Mouse (Mus musculus): Measurements from ENCODE around the gene Olfm2. TPM values are rescaled to one million over a fixed set of nuclear protein-coding genes. Genes with fewer than 3 reads are reported as not detected.

Gene Olfm2
- total and polyA plus RNA-seq, 2 experiments from 2014 or later: 0.20 to 3.1 TPM

DNA sequence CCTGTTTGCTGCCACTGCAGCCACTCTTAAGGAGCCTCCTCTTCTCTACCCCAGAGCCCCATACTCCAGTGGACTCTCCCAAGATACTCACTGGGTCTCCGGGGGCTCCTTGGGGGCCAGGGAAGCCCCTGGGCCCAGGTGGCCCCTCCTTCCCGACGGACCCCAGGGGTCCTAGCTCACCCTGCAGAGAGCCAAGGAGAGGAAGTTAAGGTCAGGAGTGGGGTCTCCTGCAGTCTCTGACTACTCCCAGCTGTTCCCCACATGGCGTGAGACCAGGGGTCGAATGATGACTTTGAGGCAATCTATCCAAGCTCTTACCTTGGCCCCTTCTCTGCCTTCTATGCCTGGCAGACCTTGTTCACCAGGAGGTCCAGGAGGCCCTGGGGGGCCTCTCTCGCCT lies 38.9 kb upstream of the Olfm2 start:
- H3K4me1 ChIP-seq (ENCODE audit: control insufficient read depth, insufficient read depth): no peaks in the 10 kb centered on the region
- H3K36me3 ChIP-seq (replicated peaks; ENCODE audit: control insufficient read depth, insufficient read depth, low read length): no peaks in the 10 kb centered on the region
- H3K27ac ChIP-seq (ENCODE audit: low read depth): no peak overlapping the region
- H3K9ac ChIP-seq (replicated peaks; ENCODE audit: low read depth, low read length): no peak overlapping the region
- no peak for ATAC-seq (ENCODE audit: insufficient read depth, low read depth)
- H3K4me3 ChIP-seq (ENCODE audit: low read depth, low read length): no peak overlapping the region
- H3K9me3 ChIP-seq (replicated peaks; ENCODE audit: control insufficient read depth, low read length): no peaks in the 10 kb centered on the region
- no peaks in the 10 kb centered on the region for H3K27me3 ChIP-seq (ENCODE audit: control insufficient read depth, insufficient read depth, low read length)
- 51% methylated on average over 6 of the region's 6 CpGs for WGBS
- no peak for DNase-seq (ENCODE audit: low spot score)
- TF ChIP-seq EP300 (IDR thresholded peaks at IDR 0.05; ENCODE audit: low read depth): no peak
- no peak for TF ChIP-seq CTCF (IDR thresholded peaks at IDR 0.05; ENCODE audit: low read depth)
- no peak overlapping the region for H3K4me2 ChIP-seq (ENCODE audit: low read depth, low read length)

DNA sequence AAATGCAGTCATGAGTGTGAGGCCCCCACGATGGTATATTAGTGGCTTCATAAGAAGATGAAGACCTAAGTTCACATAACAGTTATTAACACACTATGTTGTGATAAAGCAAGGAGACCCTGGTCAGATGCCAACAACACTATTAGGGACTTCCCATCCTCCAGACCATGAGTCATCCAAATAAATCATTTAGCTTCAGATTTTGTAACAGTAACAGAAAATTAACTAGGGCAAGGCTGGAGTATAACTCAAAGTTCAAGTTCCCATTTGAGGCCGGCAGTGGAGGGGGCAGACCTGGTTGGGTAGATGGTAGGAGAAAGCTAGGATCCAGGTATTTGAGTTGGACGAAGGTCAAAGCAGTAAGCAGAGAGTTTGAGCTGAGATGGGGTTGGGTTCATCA lies 35.1 kb upstream of the Olfm2 start:
- 69% methylated on average over 3 of the region's 3 CpGs for WGBS
- H3K27ac ChIP-seq (ENCODE audit: low read depth): no peak overlapping the region
- H3K36me3 ChIP-seq (replicated peaks; ENCODE audit: control insufficient read depth, insufficient read depth, low read length): no peaks in the 10 kb centered on the region
- no peaks in the 10 kb centered on the region for H3K27me3 ChIP-seq (ENCODE audit: control insufficient read depth, insufficient read depth, low read length)
- no peak for DNase-seq (ENCODE audit: low spot score)
- no peak overlapping the region for H3K4me3 ChIP-seq (ENCODE audit: low read depth, low read length)
- TF ChIP-seq CTCF (IDR thresholded peaks at IDR 0.05; ENCODE audit: low read depth) (no peak), EP300 (IDR thresholded peaks at IDR 0.05; ENCODE audit: low read depth) (no peak)
- no peak overlapping the region for H3K4me2 ChIP-seq (ENCODE audit: low read depth, low read length)
- H3K9ac ChIP-seq (replicated peaks; ENCODE audit: low read depth, low read length): no peak overlapping the region
- ATAC-seq (ENCODE audit: insufficient read depth, low read depth): no peak
- H3K9me3 ChIP-seq (replicated peaks; ENCODE audit: control insufficient read depth, low read length): no peaks in the 10 kb centered on the region
- H3K4me1 ChIP-seq (ENCODE audit: control insufficient read depth, insufficient read depth): no peaks in the 10 kb centered on the region

DNA sequence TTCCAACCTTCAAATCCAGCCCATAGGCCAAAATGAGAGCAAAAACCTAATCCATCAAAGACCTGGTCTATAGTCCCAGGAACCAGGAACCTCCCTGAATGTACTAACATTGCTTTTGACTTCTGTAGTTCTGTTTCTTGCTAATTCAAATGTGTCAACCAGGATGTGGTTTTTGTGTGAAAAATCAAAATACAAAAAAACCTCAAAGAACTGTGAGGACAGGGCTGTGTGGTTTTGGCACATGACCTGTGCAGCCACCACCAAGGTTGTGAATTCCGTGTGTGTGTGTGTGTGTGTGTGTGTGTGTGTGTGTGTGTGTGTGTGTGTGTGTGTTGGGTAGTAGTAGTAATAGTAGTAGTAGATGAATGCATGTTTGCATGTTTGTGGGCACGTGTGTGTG lies 19.1 kb upstream of the Olfm2 start:
- no peak for TF ChIP-seq EP300 (IDR thresholded peaks at IDR 0.05; ENCODE audit: low read depth)
- no peak for TF ChIP-seq CTCF (IDR thresholded peaks at IDR 0.05; ENCODE audit: low read depth)
- DNase-seq (ENCODE audit: low spot score) (no peak), ATAC-seq (ENCODE audit: insufficient read depth, low read depth) (no peak)
- Histone ChIP-seq H3K9me3 (replicated peaks; ENCODE audit: control insufficient read depth, low read length) (no peaks in the 10 kb centered on the region), H3K36me3 (replicated peaks; ENCODE audit: control insufficient read depth, insufficient read depth, low read length) (no peaks in the 10 kb centered on the region), H3K4me1 (ENCODE audit: control insufficient read depth, insufficient read depth) (no peaks in the 10 kb centered on the region; the same call in 1 of the 2 replicates), H3K27me3 (ENCODE audit: control insufficient read depth, insufficient read depth, low read length) (0 out of 2 replicates have a peak, but pooled peaks cover 3% of the 10 kb centered on the region), H3K9ac (replicated peaks; ENCODE audit: low read depth, low read length) (no peak overlapping the region), H3K4me3 (ENCODE audit: low read depth, low read length) (no peak overlapping the region), H3K4me2 (ENCODE audit: low read depth, low read length) (no peak overlapping the region), H3K27ac (ENCODE audit: low read depth) (no peak overlapping the region)
- WGBS: 58% methylated on average over 2 of the region's 2 CpGs

DNA sequence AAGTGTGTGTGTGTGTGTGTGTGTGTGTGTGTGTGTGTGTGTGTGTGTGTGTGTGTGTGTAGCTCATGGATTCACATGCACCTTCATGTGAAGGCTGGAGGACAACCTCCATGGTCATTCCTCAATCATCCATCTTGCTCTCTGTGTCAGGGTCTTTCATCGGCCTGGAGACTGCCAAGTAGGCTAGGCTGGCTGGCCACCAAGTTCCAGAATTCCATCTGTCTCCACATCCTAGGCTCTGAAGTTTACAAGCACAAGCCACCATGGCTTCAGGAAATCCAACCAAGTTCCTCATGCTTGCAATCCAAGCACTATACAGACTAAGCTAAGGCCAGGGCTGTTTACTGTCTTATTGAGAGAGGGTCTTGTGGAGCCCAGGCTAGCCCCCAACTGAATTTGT lies 16.9 kb upstream of the Olfm2 start:
- WGBS: 65% methylated on average over 1 of the region's 1 CpGs
- no peak overlapping the region for H3K4me3 ChIP-seq (ENCODE audit: low read depth, low read length)
- H3K36me3 ChIP-seq (replicated peaks; ENCODE audit: control insufficient read depth, insufficient read depth, low read length): no peaks in the 10 kb centered on the region
- no peak overlapping the region for H3K4me2 ChIP-seq (ENCODE audit: low read depth, low read length)
- no peak overlapping the region for H3K9ac ChIP-seq (replicated peaks; ENCODE audit: low read depth, low read length)
- no peak overlapping the region for H3K27ac ChIP-seq (ENCODE audit: low read depth)
- H3K4me1 ChIP-seq (ENCODE audit: control insufficient read depth, insufficient read depth): no peaks in the 10 kb centered on the region; the same call in 1 of the 2 replicates
- no peak for DNase-seq (ENCODE audit: low spot score)
- ATAC-seq (ENCODE audit: insufficient read depth, low read depth): no peak
- H3K9me3 ChIP-seq (replicated peaks; ENCODE audit: control insufficient read depth, low read length): no peaks in the 10 kb centered on the region
- TF ChIP-seq EP300 (IDR thresholded peaks at IDR 0.05; ENCODE audit: low read depth) (no peak), CTCF (IDR thresholded peaks at IDR 0.05; ENCODE audit: low read depth) (no peak)
- 0 out of 2 replicates have a peak, but pooled peaks cover 3% of the 10 kb centered on the region for H3K27me3 ChIP-seq (ENCODE audit: control insufficient read depth, insufficient read depth, low read length)

DNA sequence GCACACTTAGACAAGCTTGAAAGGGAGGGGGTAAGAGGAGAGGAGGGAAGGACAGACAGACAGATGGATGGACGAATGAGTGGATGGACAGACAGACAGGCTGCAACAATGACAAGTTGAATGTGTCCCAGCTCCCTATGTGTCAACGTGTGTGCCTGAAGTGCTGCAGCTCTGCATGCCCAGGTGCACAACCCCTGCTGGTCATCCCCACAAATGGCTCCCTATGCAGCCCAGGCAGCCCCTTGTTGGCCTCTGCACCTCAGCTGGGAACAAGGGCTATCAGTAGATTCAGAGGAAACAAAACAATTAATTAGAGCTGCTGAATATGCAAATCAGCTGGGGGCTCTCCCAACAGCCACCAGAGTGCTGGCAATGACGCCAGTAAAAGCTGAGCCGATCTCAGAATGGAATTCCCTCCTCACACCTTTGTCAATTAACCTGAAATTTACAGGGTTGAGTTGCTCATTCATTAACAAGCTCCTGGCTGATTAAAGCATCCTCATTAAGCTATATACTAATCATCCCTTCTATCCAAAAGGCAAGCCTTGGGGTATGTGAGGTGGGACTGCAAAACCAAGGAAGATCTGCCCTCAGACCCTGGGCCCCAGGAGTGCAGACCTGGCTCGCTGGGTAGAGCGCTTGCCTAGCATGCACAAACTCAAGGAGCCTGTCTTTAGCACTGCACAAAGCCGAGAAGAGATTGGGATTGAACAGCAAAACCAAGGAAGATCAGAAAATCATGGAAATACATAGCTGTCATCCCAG lies 16.2 kb upstream of the Olfm2 start:
- Histone ChIP-seq H3K4me3 (ENCODE audit: low read depth, low read length) (no peak overlapping the region), H3K9ac (replicated peaks; ENCODE audit: low read depth, low read length) (no peak overlapping the region), H3K9me3 (replicated peaks; ENCODE audit: control insufficient read depth, low read length) (no peaks in the 10 kb centered on the region), H3K27ac (ENCODE audit: low read depth) (no peak overlapping the region), H3K27me3 (ENCODE audit: control insufficient read depth, insufficient read depth, low read length) (0 out of 2 replicates have a peak, but pooled peaks cover 3% of the 10 kb centered on the region), H3K36me3 (replicated peaks; ENCODE audit: control insufficient read depth, insufficient read depth, low read length) (no peaks in the 10 kb centered on the region), H3K4me2 (ENCODE audit: low read depth, low read length) (no peak overlapping the region), H3K4me1 (ENCODE audit: control insufficient read depth, insufficient read depth) (no peaks in the 10 kb centered on the region; the same call in 1 of the 2 replicates)
- DNase-seq (ENCODE audit: low spot score): no peak
- TF ChIP-seq CTCF (IDR thresholded peaks at IDR 0.05; ENCODE audit: low read depth) (no peak), EP300 (IDR thresholded peaks at IDR 0.05; ENCODE audit: low read depth) (no peak)
- 49% methylated on average over 7 of the region's 7 CpGs for WGBS
- no peak for ATAC-seq (ENCODE audit: insufficient read depth, low read depth)
